Mouse (Mus musculus): Measurements from ENCODE around the gene Sebox.

DNA sequence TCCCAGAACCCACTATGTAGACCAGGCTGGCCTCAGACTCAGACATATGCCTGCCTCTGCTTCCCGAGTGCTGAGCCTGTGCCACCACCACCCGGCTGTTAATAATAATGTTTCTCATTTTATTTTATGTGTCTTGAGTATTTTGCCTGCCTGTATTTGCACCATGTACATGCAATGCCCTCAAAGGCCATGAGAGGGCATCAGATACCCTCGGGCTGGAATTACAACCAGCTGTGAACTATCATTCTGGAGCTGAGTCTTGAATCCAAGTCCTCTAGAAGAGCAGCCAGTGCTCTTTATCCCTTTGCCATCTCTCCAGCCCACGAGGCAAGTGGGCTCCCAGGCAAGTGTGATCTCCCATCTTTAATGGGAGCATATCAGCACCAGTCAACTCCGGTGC lies 47.9 kb upstream of the Sebox start:
- TF ChIP-seq CTCF (IDR thresholded peaks at IDR 0.05; ENCODE audit: control insufficient read depth, insufficient read depth, insufficient replicate concordance, low read depth, low read length) (no peak), POLR2A (IDR thresholded peaks at IDR 0.05; ENCODE audit: control insufficient read depth, low read depth, low read length) (no peak)
